Mouse (Mus musculus) large intestine, adult 2 months (tissue): ENCODE measurements at regions not wholly inside any gene's neighbourhood (a gene's known extent, or its start where the extent isn't known, plus 50 kb on each side); places are given as distances from the start of the nearest gene placed in this dataset.

ENCODE experiments used
- DNase-seq: peaks from one replicate; pipeline ENCODE4 v3.0.0-alpha.2; 2012; ENCODE audit warnings: low read depth, low spot score
- WGBS: fragments of 180-500 bp; shearing (Covaris S2); methylation state at CpG from one replicate; pipeline ENCODE4 v1.1.7; 2018; 5-methylcytosine and 5-hydroxymethylcytosine counted together

DNA sequence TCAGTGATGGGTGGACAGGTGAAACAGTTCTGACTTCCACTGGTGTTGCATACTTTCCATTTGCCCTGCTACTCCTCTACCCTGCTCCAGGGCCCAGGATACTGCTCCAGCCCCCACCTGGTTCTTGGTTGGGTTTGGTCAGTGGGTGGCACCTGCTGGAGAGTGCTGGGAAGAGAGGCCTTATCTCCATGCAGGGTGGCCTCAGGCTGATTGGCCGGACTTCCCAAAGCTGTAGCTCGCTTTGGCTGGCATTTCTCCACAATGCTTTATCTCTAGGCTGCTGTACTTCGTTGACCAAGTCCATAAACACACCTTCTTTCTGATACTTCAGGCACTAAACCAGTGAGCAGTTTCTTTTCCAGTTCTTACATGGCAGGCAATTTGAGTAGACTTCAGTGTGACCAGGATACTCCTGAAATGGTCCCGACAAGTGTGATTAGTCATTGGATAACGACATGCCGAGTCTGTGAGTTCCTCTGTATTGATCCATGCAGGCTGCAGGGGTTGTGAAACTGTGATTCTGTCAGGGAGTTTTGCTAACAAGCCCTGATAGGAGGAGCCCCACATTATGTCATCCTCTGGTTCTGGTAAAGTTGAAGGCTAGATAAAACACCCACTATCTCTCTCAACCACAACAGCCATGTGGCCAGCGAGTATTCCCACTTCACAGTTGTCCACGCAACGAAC is 50.1 kb upstream of the Nr5a2 start:
- no peak for DNase-seq
- WGBS = 34% methylated on average over 9 of the region's 9 CpGs
